Mouse (Mus musculus) neural tube, embryonic 14.5 days (tissue): ENCODE measurements around the gene Nlrp9c. TPM values are rescaled to one million over a fixed set of nuclear protein-coding genes. Genes with fewer than 3 reads are reported as not detected.
"Not testable (repeated sequence)": the region's sequence is repeated elsewhere in the genome, so short reads cannot be mapped to it uniquely, and the experiment has no call there.

Source experiments
- ATAC-seq: fragments of 200-750 bp; cut with Nextera tagmentation; 2 replicates; pipeline ENCODE4 v1.8.0; 2017; ENCODE audit warnings: low read depth, mild to moderate bottlenecking, moderate TSS enrichment, moderate library complexity
- H3K27ac ChIP-seq: fragments of 300-500 bp; sonication (generic); 2 replicates; pipeline ENCODE4 v1.5.1; 2014; ENCODE audit warnings: low read depth, mild to moderate bottlenecking, control low read depth, low read length, moderate library complexity, mixed read lengths
- H3K27me3 ChIP-seq: fragments of 300-500 bp; sonication (generic); 2 replicates; pipeline ENCODE4 v1.6.1; 2014; ENCODE audit warnings: low read length; ENCODE audit not compliant: control insufficient read depth, insufficient read depth
- H3K36me3 ChIP-seq: fragments of 300-500 bp; sonication (generic); 2 replicates; pipeline ENCODE4 v1.6.1; 2014; ENCODE audit warnings: low read length, mixed read lengths; ENCODE audit not compliant: control insufficient read depth, insufficient read depth
- H3K4me1 ChIP-seq: fragments of 300-500 bp; sonication (generic); 2 replicates; pipeline ENCODE4 v1.6.1; 2014; ENCODE audit warnings: low read length; ENCODE audit not compliant: control insufficient read depth, insufficient read depth
- H3K4me2 ChIP-seq: fragments of 300-500 bp; sonication (generic); 2 replicates; pipeline ENCODE4 v1.6.1; 2014; ENCODE audit warnings: mild to moderate bottlenecking, low read depth, low read length, control low read depth
- H3K4me3 ChIP-seq: fragments of 300-500 bp; sonication (generic); 2 replicates; pipeline ENCODE4 v1.5.1; 2014; ENCODE audit warnings: low read depth, low read length, control low read depth, mixed read lengths
- H3K9ac ChIP-seq: fragments of 300-500 bp; sonication (generic); replicated peaks from 2 replicates; pipeline ENCODE4 v1.6.1; 2014; ENCODE audit warnings: low read depth, mild to moderate bottlenecking, control low read depth, low read length, mixed read lengths
- H3K9me3 ChIP-seq: fragments of 300-500 bp; sonication (generic); 2 replicates; pipeline ENCODE4 v1.6.1; 2016; ENCODE audit warnings: low read length; ENCODE audit not compliant: control insufficient read depth
- WGBS: fragments of 180-500 bp; shearing (Covaris S2); extraction: QIAGEN DNeasy Blood & Tissue Kit; methylation state at CpG from one replicate; pipeline ENCODE4 v1.1.7; 2014; 5-methylcytosine and 5-hydroxymethylcytosine counted together
- polyA plus RNA-seq: library from polyadenylated mRNA; unstranded; fragments of >200 nt; fragmentation: Nextera tagmentation; extraction: Ambion mirVana; gene quantifications from 2 replicates; pipeline ENCODE4 v1.2.1, GENCODE M21; 2014

Gene Nlrp9c
- polyA plus RNA-seq, 1 experiment from 2014 or later = not detected

DNA sequence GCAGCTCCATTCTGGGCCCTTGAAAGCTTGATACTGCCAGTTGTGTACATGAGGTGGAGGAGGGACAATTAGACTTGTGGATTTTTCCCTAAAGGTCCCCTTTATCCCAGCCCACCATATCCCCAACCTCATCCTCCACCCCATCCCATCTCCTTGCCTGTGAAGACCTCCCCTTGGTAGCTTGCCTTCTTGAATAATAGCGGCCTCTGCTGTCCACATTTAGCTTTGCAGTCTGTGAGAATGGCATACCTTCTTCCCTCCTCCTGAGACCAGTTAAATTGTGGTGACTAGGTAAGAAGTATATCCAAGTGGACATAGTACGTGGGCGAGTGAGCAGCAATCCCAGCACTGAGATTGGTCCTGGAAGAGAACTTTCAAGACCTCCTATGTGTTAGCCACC lies 83.1 kb downstream of the Nlrp9c start:
- H3K9me3 ChIP-seq, H3K36me3 ChIP-seq, H3K4me3 ChIP-seq, H3K4me1 ChIP-seq, H3K9ac ChIP-seq, H3K4me2 ChIP-seq, H3K27ac ChIP-seq, H3K27me3 ChIP-seq, ATAC-seq: not testable (repeated sequence)
- WGBS = 77% methylated on average over 3 of the region's 3 CpGs

DNA sequence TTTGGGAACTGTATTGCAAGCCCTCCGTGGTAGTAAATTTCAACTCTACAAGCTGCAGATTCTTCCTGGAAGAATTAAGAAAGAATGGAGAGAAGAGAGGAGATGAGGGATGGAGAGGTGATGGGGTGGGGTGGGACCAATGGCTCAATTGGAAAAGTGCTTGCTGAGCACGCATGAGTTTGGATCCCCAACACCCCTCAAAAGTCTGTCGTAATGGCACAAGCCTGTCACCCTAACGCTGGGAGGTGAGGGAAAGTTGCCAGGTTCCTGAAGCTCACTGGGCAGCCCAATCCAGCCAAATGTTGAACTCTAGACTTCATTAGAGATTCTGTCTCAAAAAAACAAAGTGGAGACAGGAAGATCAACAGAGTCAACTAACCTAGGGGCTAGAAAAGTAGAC lies 87.7 kb downstream of the Nlrp9c start:
- not testable (repeated sequence) for ATAC-seq

DNA sequence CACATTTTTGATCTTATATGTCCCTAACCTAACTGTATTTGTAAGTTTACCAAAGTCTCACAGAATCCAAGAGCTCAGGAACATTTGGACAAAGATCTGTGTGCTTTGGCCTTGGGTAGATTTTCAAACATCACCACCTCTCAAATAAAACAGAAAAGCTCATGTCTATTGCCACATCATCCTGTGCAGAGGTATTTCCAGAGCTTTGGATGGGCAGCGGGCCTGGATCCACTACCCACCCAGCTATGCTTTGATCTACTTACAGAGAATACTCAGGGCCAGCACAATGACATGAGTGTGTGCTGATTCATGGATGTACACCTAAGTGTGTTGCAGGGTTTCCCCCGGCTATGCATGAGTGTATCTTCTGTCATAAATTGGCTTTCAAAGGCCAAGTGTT lies 88.3 kb downstream of the Nlrp9c start:
- 89% methylated on average over 2 of the region's 2 CpGs for WGBS

More for the DNA sequence above, 87.7 kb downstream of the Nlrp9c start:
- 91% methylated on average over 4 of the region's 4 CpGs for WGBS
- not testable (repeated sequence) for H3K36me3 ChIP-seq, H3K27ac ChIP-seq, H3K4me3 ChIP-seq, H3K27me3 ChIP-seq, H3K4me1 ChIP-seq, H3K9me3 ChIP-seq, H3K4me2 ChIP-seq, H3K9ac ChIP-seq

DNA sequence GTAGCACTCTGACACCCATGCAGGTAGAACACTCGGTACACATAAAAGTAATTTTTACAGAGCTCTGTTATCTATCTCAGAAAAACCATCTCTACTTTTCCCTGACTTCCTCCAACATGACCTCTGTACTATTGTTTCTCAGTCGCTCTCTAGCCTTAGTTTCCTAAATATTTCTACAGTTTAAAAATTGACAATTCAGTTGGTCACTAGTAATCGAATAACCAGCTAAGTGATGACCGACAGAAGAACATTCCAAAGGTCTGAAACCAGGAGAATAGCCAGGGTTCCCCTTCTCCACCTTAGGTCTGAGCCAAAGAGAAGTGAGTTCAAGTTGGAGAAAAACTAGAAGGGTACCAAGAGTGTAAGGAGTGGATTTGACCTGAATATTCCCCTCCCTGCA lies 91.7 kb downstream of the Nlrp9c start:
- not testable (repeated sequence) for H3K27me3 ChIP-seq, H3K9ac ChIP-seq, H3K4me3 ChIP-seq, ATAC-seq, H3K4me1 ChIP-seq, H3K4me2 ChIP-seq, H3K27ac ChIP-seq, H3K9me3 ChIP-seq, H3K36me3 ChIP-seq
- WGBS = 90% methylated on average over 4 of the region's 4 CpGs

More for the DNA sequence above, 88.3 kb downstream of the Nlrp9c start:
- ATAC-seq, H3K4me2 ChIP-seq, H3K27me3 ChIP-seq, H3K9me3 ChIP-seq, H3K4me1 ChIP-seq, H3K36me3 ChIP-seq, H3K9ac ChIP-seq, H3K4me3 ChIP-seq, H3K27ac ChIP-seq: not testable (repeated sequence)

DNA sequence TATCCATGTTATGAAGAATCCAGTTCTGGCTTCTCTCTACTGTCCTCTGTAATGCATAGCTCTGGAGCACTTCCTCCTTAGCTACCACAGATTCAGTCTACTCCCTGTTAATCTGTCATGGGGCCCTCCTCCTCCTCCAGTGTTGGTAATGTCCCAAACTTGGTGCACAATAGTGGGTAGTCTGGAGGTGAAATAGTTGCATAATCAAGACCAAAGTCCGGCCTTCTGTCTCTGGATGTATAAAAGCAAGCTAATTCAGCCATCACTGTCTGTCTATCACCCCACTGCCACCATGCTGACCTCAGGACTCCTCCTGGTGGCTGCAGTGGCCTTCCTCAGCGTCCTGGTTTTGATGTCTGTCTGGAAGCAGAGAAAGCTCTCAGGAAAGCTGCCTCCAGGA lies 96.6 kb downstream of the Nlrp9c start, which contains the start of gene Cyp2a4:
Gene Cyp2a4, plus strand, starts transcription at position 244 of the 400 bp plus-strand sequence.
- H3K4me1 ChIP-seq, H3K9me3 ChIP-seq, H3K4me3 ChIP-seq, H3K4me2 ChIP-seq, H3K27me3 ChIP-seq, H3K27ac ChIP-seq, H3K36me3 ChIP-seq, ATAC-seq, H3K9ac ChIP-seq: not testable (repeated sequence)
- WGBS = 67% methylated on average over 2 of the region's 2 CpGs

DNA sequence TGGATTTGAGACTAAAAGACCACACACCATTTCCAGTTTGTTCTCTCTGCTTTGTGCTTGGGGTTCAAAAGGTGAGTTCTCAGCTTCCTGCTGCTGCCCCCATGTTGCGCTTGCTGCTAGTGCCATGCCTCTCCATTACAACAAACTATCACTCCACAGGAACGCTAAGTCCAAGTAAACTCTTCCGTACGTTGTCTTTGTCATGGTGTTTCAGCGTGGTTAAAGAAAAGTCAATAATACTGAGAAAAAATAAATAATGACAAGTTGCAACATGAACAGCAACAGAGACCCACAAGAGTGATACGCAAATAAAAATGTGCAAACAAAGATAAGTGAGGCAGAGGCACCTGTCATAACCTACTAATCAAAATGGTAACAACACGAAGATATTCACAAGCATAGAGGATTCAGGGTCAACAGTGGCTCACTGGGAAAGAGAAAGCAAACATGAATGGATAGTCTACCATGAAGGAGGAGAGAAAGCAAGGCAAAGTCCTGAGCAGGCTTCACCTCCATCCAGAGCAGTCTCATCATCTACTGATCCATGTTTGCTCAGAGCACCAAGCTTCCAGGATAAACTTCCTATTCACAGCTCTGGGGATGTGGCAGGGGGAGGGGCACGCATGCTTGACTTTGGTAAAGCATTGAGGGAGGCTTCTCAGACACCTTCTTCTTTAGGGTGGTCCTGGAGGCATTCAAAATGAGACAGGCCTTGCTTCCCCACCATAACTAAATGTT lies 99.9 kb downstream of the Nlrp9c start:
- not testable (repeated sequence) for H3K4me3 ChIP-seq, H3K27ac ChIP-seq, H3K9ac ChIP-seq, H3K27me3 ChIP-seq, H3K36me3 ChIP-seq, H3K4me1 ChIP-seq, H3K9me3 ChIP-seq, ATAC-seq, H3K4me2 ChIP-seq
- WGBS = 87% methylated on average over 8 of the region's 8 CpGs

Other genes with a start within 250 kb of the Nlrp9c start
- gene Cyp2b9, start 230.3 kb downstream of the Nlrp9c start, polyA plus RNA-seq = not detected in 2 replicates
- gene Vmn1r184, start 143.4 kb downstream of the Nlrp9c start, polyA plus RNA-seq = not detected in 2 replicates
- gene Cyp2a4, start 96.5 kb downstream of the Nlrp9c start, polyA plus RNA-seq = not detected in 2 replicates
- gene Nlrp4a, start 31.4 kb upstream of the Nlrp9c start, polyA plus RNA-seq = not detected in 2 replicates
- gene Nlrp9a, start 131.3 kb upstream of the Nlrp9c start, polyA plus RNA-seq = not detected in 2 replicates
- not detected in 2 replicates for gene Vmn1r185, start 214.8 kb upstream of the Nlrp9c start, polyA plus RNA-seq